Mouse (Mus musculus) heart, postnatal 25 days (tissue): ENCODE measurements at regions not wholly inside any gene's neighbourhood (a gene's known extent, or its start where the extent isn't known, plus 50 kb on each side); places are given as distances from the start of the nearest gene placed in this dataset. TPM values are rescaled to one million over a fixed set of nuclear protein-coding genes. Genes with fewer than 3 reads are reported as not detected.
"Not testable (repeated sequence)": the region's sequence is repeated elsewhere in the genome, so short reads cannot be mapped to it uniquely, and the experiment has no call there.

Source experiments
- DNase-seq: peaks from one replicate; pipeline ENCODE4 v3.0.0; 2022; ENCODE audit warnings: low spot score
- intact Hi-C: fragments of 180-260 bp; cut with DNase I; formaldehyde crosslinking; loops from one replicate; pipeline ENCODE4 v1.15.1; 2025
- microRNA-seq: library from miRNA; unstranded; fragments of <30 nt; microRNA quantifications from one replicate; pipeline ENCODE4 v1.2.0, GENCODE M21; 2022

- intact Hi-C loops, DNase-seq: not testable (repeated sequence)
Observed at GRCm38 (mm10) chr12:23216521-23216920, 563.5 kb downstream of the Gm10330 start.

GRCm38 (mm10) chr12:23189546-23189945 is 590.5 kb downstream of the Gm10330 start:
- DNase-seq: peak; percentile 1
- intact Hi-C loops: not testable (repeated sequence)

DNA sequence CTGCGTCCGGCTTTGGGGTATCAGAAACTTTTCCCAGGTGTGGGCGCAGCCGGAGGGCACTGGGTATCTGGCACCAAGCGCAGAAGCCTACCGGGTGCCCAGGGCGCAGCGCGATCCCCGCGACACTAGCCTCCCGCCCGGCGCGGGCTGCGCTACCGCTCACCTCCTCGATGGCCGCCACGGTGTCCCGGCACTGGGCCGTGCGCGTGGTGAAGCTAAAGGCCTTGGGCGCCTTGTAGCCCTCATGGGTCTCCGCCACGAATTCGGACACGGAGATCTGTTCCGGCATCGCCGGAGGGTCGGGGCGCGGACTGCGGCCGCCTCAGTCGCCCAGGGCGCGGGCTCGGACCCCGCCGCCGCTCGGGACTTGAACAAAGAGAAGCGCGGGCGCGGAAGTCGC is 591.0 kb downstream of the Gm10330 start:
- intact Hi-C loops, DNase-seq: not testable (repeated sequence)

Small RNA genes lying in the stretch of these regions (microRNA-seq; reads per million reads assigned to microRNA genes)
- not detected for gene Gm26140
